Mouse (Mus musculus): ENCODE measurements at regions not wholly inside any gene's neighbourhood (a gene's known extent, or its start where the extent isn't known, plus 50 kb on each side); places are given as distances from the start of the nearest gene placed in this dataset.

DNA sequence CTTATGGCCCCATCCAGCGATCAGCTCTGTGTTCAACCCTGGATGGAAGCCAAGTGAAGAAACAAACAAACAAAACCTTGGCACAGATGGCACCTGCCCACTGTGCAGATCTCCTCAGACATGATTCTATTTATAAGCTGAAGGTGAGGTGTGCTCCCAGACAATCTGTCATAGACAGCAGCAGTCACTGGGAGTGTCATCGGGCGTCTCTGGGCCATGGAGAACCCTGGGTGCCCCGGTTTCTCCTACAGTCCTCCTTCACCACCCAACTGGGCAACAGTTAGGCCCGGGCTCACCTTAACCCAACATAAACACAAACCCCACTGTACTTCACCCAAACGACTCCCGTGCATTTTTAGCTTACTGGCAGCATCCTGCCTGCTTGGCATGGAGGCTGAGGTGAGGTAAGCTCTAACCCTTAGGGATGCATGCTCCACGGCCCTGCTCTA lies 160.6 kb upstream of the Irf2bp2 start:
- TF ChIP-seq GATA1 (IDR thresholded peaks at IDR 0.05; ENCODE audit: low read length) (no peak), TAL1 (IDR thresholded peaks at IDR 0.05; ENCODE audit: low read length) (no peak)
